Mouse (Mus musculus): Measurements from ENCODE around the gene Slc22a7.

- TF ChIP-seq CTCF (IDR thresholded peaks at IDR 0.05; ENCODE audit: low read depth) (peak; percentile 65), EP300 (IDR thresholded peaks at IDR 0.05; ENCODE audit: low read depth) (no peak)
Measured at GRCm38 (mm10) chr17:46436672-46437366, 1.4 kb downstream of the Slc22a7 start.

Measured in liver, postnatal 0 days (tissue).